Mouse (Mus musculus) heart, embryonic 16.5 days (tissue): ENCODE measurements around the gene Wdr48. TPM values are rescaled to one million over a fixed set of nuclear protein-coding genes. Genes with fewer than 3 reads are reported as not detected.

Source experiments
- ATAC-seq: fragments of 200-750 bp; cut with Nextera tagmentation; replicated peaks from 2 replicates; pipeline ENCODE4 v1.8.0; 2017; ENCODE audit warnings: moderate number of reproducible peaks; ENCODE audit not compliant: insufficient read depth, low FRiP score; ENCODE audit errors: extremely low read depth
- H3K27ac ChIP-seq: fragments of 300-500 bp; sonication (generic); 2 replicates; pipeline ENCODE4 v1.5.1; 2014; ENCODE audit warnings: mild to moderate bottlenecking, low read length, control low read depth, moderate library complexity
- H3K27me3 ChIP-seq: fragments of 300-500 bp; sonication (generic); 2 replicates; pipeline ENCODE4 v1.6.1; 2014; ENCODE audit warnings: low read length, mixed read lengths; ENCODE audit not compliant: control insufficient read depth, insufficient read depth
- H3K36me3 ChIP-seq: fragments of 300-500 bp; sonication (generic); 2 replicates; pipeline ENCODE4 v1.6.1; 2014; ENCODE audit not compliant: control insufficient read depth, insufficient read depth
- H3K4me1 ChIP-seq: fragments of 300-500 bp; sonication (generic); 2 replicates; pipeline ENCODE4 v1.6.1; 2014; ENCODE audit warnings: low read length, mixed read lengths; ENCODE audit not compliant: control insufficient read depth, insufficient read depth
- H3K4me2 ChIP-seq: fragments of 300-500 bp; sonication (generic); 2 replicates; pipeline ENCODE4 v1.6.1; 2014; ENCODE audit warnings: low read depth, mild to moderate bottlenecking, control low read depth, low read length
- H3K4me3 ChIP-seq: fragments of 300-500 bp; sonication (generic); 2 replicates; pipeline ENCODE4 v1.5.1; 2014; ENCODE audit warnings: mild to moderate bottlenecking, control low read depth, low read length
- H3K9ac ChIP-seq: fragments of 300-500 bp; sonication (generic); 2 replicates; pipeline ENCODE4 v1.6.1; 2014; ENCODE audit warnings: low read length, control low read depth
- H3K9me3 ChIP-seq: fragments of 300-500 bp; sonication (generic); replicated peaks from 2 replicates; pipeline ENCODE4 v1.6.1; 2016; ENCODE audit warnings: low read length; ENCODE audit not compliant: control insufficient read depth
- WGBS: fragments of 180-500 bp; shearing (Covaris S2); extraction: QIAGEN DNeasy Blood & Tissue Kit; methylation state at CpG from one replicate; pipeline ENCODE4 v1.1.7; 2014; 5-methylcytosine and 5-hydroxymethylcytosine counted together
- polyA plus RNA-seq: library from polyadenylated mRNA; unstranded; fragments of >200 nt; fragmentation: Nextera tagmentation; extraction: Ambion mirVana; gene quantifications from 2 replicates; pipeline ENCODE4 v1.2.1, GENCODE M21; 2015

The Wdr48 gene
- polyA plus RNA-seq, 1 experiment from 2014 or later, result 36.1 TPM

DNA sequence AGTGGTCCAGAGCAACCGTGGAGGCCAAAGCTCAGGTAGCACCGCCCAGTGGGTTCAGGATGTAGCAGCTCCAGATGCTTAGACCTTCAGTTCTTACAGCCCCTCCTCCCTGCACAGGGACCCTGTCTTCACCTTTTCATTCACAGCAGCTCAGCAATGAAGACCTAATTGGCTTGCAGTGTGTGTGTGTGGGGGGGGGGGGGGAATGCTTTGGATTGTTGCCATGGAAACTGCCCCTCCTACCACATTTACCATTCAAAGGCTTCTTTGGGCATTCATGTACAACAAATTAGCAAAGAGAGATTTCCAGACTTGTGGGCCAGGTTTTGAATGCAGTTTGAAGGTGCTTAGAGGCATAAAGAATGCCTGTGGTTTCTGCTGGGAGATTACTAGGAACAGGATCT, 5.8 kb upstream of the Wdr48 start:
- no peaks in the 10 kb centered on the region for H3K36me3 ChIP-seq
- H3K27ac ChIP-seq, result no peak overlapping the region
- H3K9me3 ChIP-seq, result no peaks in the 10 kb centered on the region
- H3K4me3 ChIP-seq, result no peak overlapping the region
- no peak overlapping the region for H3K4me2 ChIP-seq
- no peak overlapping the region for H3K9ac ChIP-seq
- no peak for ATAC-seq
- H3K4me1 ChIP-seq, result no peaks in the 10 kb centered on the region
- no peaks in the 10 kb centered on the region for H3K27me3 ChIP-seq
- 59% methylated on average over 2 of the region's 2 CpGs for WGBS

DNA sequence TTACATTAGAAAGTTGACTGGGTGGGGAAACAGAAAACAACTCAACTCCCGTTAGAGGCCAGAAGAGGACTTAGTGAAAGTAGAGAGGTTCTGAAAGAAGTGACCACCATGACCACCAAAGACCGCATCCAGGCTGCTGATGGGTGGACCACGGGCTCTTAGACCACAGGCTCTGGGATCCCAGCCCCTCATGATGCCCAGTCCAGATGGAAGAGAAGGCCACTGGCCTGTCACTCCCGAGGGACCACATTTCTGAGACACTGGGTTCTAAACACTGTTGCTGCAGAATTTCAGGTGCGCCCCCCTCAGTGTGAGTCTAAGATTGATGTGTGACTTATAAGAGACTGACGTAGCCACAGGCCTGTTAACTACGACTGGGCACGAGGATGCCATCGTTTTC, 5.2 kb upstream of the Wdr48 start:
- H3K4me2 ChIP-seq, result no peak overlapping the region
- H3K9ac ChIP-seq, result no peak overlapping the region
- no peaks in the 10 kb centered on the region for H3K36me3 ChIP-seq
- ATAC-seq, result no peak
- H3K27ac ChIP-seq, result no peak overlapping the region
- 83% methylated on average over 9 of the region's 9 CpGs for WGBS
- no peaks in the 10 kb centered on the region for H3K9me3 ChIP-seq
- H3K27me3 ChIP-seq, result no peaks in the 10 kb centered on the region
- H3K4me3 ChIP-seq, result no peak overlapping the region
- peaks cover 3% of the 10 kb centered on the region; the same call in 1 of the 2 replicates for H3K4me1 ChIP-seq

DNA sequence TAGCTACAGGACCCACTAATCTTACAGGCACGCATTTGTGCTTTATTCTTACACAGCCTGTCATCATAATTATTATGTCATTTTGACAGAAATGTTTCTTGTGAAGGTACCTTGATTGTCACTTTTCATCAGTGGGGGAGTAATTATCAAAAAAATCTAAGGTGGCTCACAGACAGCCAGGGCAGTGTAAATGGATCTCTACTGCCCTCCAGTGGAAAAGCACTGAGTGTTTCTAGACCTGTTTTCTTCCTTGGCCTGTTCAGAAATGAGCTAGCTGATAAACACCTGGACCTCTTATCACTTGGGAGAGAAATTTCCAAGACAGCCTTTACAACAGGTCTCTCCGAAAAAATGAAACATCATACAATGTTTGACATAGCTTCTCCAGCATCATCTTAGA, 4.0 kb upstream of the Wdr48 start:
- no peak for ATAC-seq
- Histone ChIP-seq H3K27me3 (no peaks in the 10 kb centered on the region), H3K9me3 (no peaks in the 10 kb centered on the region), H3K36me3 (no peaks in the 10 kb centered on the region), H3K9ac (no peak overlapping the region), H3K4me3 (no peak overlapping the region), H3K4me1 (peaks cover 7% of the 10 kb centered on the region), H3K4me2 (no peak overlapping the region), H3K27ac (no peak overlapping the region)
- WGBS, result 37% methylated on average over 2 of the region's 2 CpGs

DNA sequence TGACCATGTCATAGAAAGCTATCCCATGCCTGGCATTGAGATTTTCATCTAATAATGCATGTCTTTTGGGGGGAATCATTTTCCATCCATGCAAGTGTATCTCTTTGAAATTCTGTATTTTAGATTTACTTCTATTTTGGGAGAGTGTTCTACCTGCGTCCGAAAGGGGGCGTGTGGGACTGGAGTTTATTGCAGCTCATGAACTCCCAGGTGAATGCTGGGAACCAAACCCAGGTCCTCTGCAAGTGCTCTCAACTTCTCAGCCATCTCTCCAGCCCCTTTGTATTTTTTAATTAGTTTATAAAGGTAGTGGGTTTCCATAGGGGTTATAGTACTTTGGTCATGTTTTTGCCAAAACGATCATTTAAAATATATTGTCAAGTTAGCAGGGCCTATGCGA, 797 bp upstream of the Wdr48 start:
- peaks cover 13% of the 10 kb centered on the region for H3K4me1 ChIP-seq
- H3K9me3 ChIP-seq, result no peaks in the 10 kb centered on the region
- no peak overlapping the region for H3K27ac ChIP-seq
- H3K36me3 ChIP-seq, result no peaks in the 10 kb centered on the region
- H3K27me3 ChIP-seq, result no peaks in the 10 kb centered on the region
- H3K4me2 ChIP-seq, result peak overlapping the region; percentile 73; the same call in 1 of the 2 replicates
- H3K4me3 ChIP-seq, result no peak overlapping the region
- WGBS, result 84% methylated on average over 5 of the region's 5 CpGs
- ATAC-seq, result no peak
- no peak overlapping the region for H3K9ac ChIP-seq

DNA sequence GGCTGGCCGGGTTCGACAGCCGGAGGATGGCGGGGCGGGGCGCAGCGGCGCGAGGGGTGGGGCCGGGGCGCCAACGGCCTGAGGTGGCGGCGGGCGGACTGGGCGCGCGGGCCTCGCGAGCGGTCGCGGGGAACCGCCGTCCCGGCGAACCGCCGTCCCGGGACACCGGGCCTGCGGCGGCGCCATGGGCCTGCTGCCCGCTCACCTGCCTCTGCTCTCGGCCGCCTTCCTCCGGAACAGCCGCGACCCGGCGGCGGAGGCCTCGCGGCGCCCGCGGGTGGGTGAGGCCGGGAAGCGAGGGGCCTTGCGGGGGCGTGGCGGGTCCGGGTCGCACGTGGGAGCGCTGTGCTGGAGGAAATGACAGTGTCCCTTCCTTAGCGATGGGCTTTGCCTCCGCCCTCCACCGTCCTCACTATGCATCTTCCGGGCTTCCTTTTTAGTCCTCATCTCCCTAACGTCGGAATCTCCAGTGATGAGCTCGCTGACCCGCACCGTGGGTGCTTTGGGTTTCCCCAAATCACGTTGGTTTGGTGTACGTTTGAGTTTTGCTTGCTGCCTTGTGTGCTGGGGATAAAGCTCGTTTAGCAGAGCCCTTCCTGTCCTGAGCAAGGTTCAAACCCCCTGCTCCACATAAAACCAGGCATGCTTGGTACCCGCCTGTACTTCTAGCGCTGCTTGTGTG, 503 bp downstream of the Wdr48 start:
- H3K4me1 ChIP-seq, result peaks cover 13% of the 10 kb centered on the region
- H3K9ac ChIP-seq, result peak overlapping the region; percentile 88
- H3K4me2 ChIP-seq, result peak overlapping the region; percentile 96
- no peaks in the 10 kb centered on the region for H3K36me3 ChIP-seq
- peak; percentile 74 for ATAC-seq
- peak overlapping the region; percentile 78 for H3K27ac ChIP-seq
- under 1% methylated on average over 69 of the region's 71 CpGs for WGBS
- peak overlapping the region; percentile 91 for H3K4me3 ChIP-seq
- H3K9me3 ChIP-seq, result no peaks in the 10 kb centered on the region
- H3K27me3 ChIP-seq, result no peaks in the 10 kb centered on the region

DNA sequence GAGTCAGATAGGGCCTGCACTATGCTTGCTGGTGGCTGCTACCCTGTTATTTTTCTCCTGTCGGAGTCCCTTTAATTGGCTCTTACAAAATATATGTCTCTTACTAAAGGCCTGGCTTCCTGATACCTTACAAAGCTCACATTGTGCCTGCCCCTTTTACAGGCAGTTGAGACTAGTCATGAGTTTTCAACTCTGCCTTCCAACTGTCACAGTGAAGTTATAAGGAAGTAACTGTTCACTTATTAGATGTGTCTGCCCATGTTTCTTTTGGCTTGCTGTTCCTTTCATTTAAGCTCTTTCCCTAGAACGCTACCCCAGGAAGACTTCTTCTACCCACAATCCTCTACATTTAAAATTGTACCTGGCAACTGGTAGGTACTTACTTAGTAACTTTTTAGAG, 4.8 kb downstream of the Wdr48 start:
- H3K36me3 ChIP-seq, result 0 out of 2 replicates have a peak, but pooled peaks cover under 1% of the 10 kb centered on the region
- H3K27me3 ChIP-seq, result no peaks in the 10 kb centered on the region
- H3K4me3 ChIP-seq, result no peak overlapping the region
- H3K27ac ChIP-seq, result no peak overlapping the region
- no peak overlapping the region for H3K9ac ChIP-seq
- peaks cover 10% of the 10 kb centered on the region for H3K4me1 ChIP-seq
- WGBS, result 86% methylated on average over 2 of the region's 2 CpGs
- H3K4me2 ChIP-seq, result no peak overlapping the region
- ATAC-seq, result no peak
- H3K9me3 ChIP-seq, result no peaks in the 10 kb centered on the region

DNA sequence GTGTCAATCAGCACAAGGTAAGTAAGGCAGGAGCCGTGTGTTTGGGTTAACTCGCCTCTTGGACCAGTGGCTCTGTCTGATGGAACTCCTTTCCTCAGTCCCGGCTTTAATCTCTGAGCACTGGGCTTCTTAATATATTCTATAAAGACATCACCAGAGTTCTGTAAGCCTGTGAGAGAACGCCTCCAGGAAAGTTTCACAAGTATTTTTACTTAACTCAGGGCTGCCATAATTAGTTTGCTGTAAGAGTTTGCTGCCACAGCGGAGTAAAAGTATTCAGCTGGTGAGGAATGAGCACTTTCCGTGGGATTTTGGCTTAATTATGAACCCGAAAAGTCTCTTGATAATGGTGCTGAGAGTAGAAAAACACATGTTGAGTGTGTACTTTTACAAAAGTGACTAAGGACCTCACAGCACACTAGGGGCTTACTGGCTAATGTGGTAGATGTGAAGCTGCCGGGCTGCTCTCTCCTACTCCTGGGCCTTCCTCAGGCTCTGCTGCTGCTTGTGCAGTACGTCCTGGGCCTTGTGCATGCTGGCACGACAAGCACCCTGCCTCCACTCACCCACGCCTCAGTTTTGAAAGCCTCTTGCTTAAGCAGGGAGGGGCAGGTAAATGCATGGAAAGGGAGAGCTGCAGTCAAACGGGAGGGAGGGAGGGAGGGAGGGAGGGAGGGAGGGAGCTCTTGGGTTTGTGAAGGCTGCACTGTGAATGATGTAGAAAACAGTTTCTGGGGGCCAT, 7.9 kb downstream of the Wdr48 start:
- no peak overlapping the region for H3K27ac ChIP-seq
- no peak overlapping the region for H3K4me2 ChIP-seq
- no peak for ATAC-seq
- no peak overlapping the region for H3K4me3 ChIP-seq
- H3K9ac ChIP-seq, result no peak overlapping the region
- no peaks in the 10 kb centered on the region for H3K4me1 ChIP-seq
- H3K27me3 ChIP-seq, result no peaks in the 10 kb centered on the region
- WGBS, result 78% methylated on average over 12 of the region's 12 CpGs
- H3K36me3 ChIP-seq, result peaks cover 21% of the 10 kb centered on the region
- no peaks in the 10 kb centered on the region for H3K9me3 ChIP-seq

DNA sequence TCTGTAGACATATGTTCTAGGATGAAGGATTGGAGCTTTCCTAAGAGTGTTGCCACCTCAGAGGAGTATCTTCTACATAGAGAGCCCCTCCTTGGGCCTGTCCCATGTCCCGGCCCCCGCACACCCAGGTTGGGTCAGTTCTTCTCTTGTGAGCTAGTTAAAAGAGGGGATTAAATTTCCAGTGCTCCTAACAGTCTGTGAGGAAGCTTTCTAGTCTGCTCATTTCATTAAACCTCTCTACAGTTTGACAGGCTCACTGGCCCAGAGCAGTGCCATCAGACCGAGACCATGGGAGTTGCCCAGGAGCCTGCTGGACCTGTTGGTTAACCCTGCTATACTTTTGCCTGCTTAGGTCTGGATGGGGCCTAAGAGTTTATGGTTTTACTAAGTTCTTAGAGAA, 14.0 kb downstream of the Wdr48 start:
- Histone ChIP-seq H3K27ac (no peak overlapping the region), H3K36me3 (peaks cover 58% of the 10 kb centered on the region), H3K4me1 (no peaks in the 10 kb centered on the region), H3K9me3 (no peaks in the 10 kb centered on the region), H3K27me3 (no peaks in the 10 kb centered on the region), H3K4me2 (no peak overlapping the region), H3K4me3 (no peak overlapping the region), H3K9ac (no peak overlapping the region)
- no peak for ATAC-seq
- WGBS, result 96% methylated on average over 3 of the region's 3 CpGs

DNA sequence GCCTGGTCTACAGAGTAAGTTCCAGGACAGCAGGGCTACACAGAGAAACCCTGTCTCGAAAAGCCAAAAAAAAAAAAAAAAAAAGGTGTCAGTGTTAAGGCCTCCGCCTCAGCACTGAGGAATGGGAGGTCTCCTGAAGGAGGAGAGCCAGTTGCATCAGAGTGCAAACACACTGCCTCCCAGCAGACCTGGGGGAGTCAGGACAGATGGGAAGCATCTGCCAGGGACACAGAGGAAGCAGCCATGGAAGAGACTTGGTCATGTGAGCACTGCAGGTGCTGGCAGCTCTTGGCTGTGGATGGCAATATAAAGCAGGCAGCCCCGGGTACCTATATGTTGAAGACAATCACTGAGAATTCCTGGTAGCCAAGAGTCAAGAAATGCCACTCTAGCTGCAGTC, 15.3 kb downstream of the Wdr48 start:
- Histone ChIP-seq H3K4me3 (no peak overlapping the region), H3K36me3 (peaks cover 62% of the 10 kb centered on the region), H3K27me3 (no peaks in the 10 kb centered on the region), H3K9me3 (no peaks in the 10 kb centered on the region), H3K4me2 (no peak overlapping the region), H3K4me1 (no peaks in the 10 kb centered on the region), H3K9ac (no peak overlapping the region), H3K27ac (no peak overlapping the region)
- 80% methylated on average over 3 of the region's 3 CpGs for WGBS
- no peak for ATAC-seq
